Mouse (Mus musculus) lung, adult 18-20 months (tissue): ENCODE measurements around the gene Ahnak.

ENCODE experiments used
- DNase-seq, 2 experiments: peaks; one replicate each; pipeline ENCODE4 v3.0.0; 2022; ENCODE audit warnings: mixed read lengths in 2 of 2

Gene Ahnak

GRCm38 (mm10) chr19:8974638-8975037 is 14.4 kb upstream of the Ahnak start:
- no peak for DNase-seq

- no peak for DNase-seq
Measured at GRCm38 (mm10) chr19:8975491-8975890, 13.6 kb upstream of the Ahnak start.

GRCm38 (mm10) chr19:8976535-8976934 is 12.5 kb upstream of the Ahnak start:
- peak; percentile 61 to 77 for DNase-seq

- peak; percentile 44 to 56 for DNase-seq
Measured at GRCm38 (mm10) chr19:8980771-8981170, 8.3 kb upstream of the Ahnak start.

GRCm38 (mm10) chr19:8981450-8982168 is 7.5 kb upstream of the Ahnak start:
- DNase-seq: no peak

- peak; percentile 37 to 40 for DNase-seq
Measured at GRCm38 (mm10) chr19:8982303-8983149, 6.6 kb upstream of the Ahnak start.

- DNase-seq: peak; percentile 79 to 81
Measured at GRCm38 (mm10) chr19:8983150-8983650, 5.9 kb upstream of the Ahnak start.

- DNase-seq: peak; percentile 85 to 88
Measured at GRCm38 (mm10) chr19:8984255-8984868, 4.7 kb upstream of the Ahnak start.

GRCm38 (mm10) chr19:8985891-8986290 is 3.2 kb upstream of the Ahnak start:
- peak; percentile 44 to 56 for DNase-seq

GRCm38 (mm10) chr19:8987816-8988215 is 1.3 kb upstream of the Ahnak start:
- peak; percentile 56 to 63 for DNase-seq

GRCm38 (mm10) chr19:8988346-8989065 is 578 bp upstream of the Ahnak start:
- no peak for DNase-seq

GRCm38 (mm10) chr19:8989567-8990431 is 715 bp downstream of the Ahnak start:
- peak; percentile 91 to 94 for DNase-seq

GRCm38 (mm10) chr19:8990432-8991102 is 1.5 kb downstream of the Ahnak start:
- DNase-seq: peak; percentile 58 to 69

GRCm38 (mm10) chr19:8991245-8991870 is 2.3 kb downstream of the Ahnak start:
- DNase-seq: peak in 1 of 2 experiments; percentile 21

GRCm38 (mm10) chr19:8991871-8992735 is 3.0 kb downstream of the Ahnak start:
- DNase-seq: peak; percentile 51 to 68

- peak; percentile 90 to 93 for DNase-seq
Measured at GRCm38 (mm10) chr19:8992769-8993624, 3.9 kb downstream of the Ahnak start.

GRCm38 (mm10) chr19:8993625-8993912 is 4.5 kb downstream of the Ahnak start:
- no peak for DNase-seq

GRCm38 (mm10) chr19:8994813-8995607 is 5.9 kb downstream of the Ahnak start:
- DNase-seq: no peak
